Mouse (Mus musculus): Measurements from ENCODE around the gene Hmgb1.
A peak's percentile ranks its signal among the peaks of the same experiment; 100 is the strongest.

Hmgb1 gene

DNA sequence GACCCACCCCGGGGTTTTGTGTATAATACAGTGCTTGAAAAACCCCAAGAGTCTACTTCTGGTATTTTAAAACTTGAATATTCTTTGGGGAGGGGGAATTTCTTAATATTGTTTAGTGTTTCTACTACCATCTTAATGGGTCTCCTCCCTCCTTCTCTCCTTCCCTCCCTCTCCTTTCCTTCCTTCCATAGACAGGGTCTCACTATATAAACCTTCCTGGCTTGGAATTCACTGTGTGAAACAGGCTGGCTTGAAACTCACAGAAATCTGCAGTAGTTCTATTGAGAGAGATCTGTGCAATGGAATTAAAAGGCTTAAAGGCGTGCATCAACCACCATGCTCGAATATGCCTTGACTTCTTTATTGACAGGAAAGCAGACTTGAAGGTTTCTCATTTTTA, 1.5 kb upstream of the Hmgb1 start:
- DNase-seq (ENCODE audit: low spot score in 2 of 2) = no peak

DNA sequence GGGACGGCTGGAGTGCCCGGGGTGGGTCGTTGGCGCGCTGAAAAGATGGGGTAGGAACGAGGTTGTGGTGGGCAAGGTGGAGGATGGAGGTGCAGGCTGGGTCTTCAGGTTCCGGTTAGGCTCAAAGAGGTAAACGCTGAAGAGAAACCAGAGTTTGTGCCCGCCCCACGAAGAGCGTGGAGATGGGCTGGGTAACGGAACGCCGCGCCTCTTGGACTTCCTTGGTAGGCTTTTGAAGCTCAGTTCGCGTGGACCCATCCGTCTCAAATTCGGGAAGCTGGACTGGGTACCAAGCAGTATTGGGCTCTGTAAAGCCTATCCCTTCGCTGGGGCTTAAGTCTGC, 526 bp upstream of the Hmgb1 start:
- DNase-seq (ENCODE audit: low spot score in 2 of 2) = peak; percentile 66 to 70

DNA sequence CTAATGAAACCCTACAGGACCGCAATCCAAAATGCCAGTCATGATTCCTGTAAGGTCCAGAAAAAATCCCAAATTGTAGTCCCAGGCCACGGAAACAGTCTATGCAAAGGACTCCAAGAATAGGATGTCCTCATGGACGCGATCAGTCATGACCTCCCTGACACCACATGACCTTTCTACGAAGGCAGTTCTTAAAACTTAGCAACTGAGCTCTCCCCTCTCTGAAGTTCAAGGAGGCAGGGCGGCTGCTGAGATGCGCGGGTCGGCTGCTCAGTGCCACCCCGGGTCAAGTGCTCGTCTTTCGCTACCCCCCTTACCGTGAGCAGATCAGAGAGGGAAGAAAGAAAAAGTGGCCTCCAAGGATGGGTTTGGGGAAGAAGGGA, 577 bp downstream of the Hmgb1 start:
- no peak for DNase-seq (ENCODE audit: low spot score in 2 of 2)

DNA sequence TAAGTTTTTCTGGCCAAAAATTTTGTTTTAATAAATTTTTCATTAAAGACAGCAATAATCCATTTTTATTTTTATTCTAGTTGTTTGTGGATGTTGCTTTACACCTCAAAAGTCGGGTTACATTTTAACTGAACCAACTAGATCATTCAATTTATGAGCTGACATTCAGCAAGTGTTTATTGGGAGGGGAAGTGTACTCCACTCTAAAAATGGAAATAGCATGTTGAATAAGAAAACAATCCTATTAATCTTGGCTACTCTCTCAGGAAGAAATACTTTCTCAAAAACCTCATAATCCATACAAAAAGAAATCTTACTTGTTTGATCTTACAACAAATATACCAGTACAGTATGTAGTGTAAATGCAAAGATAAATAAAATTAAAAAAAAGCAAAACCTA, 1.2 kb downstream of the Hmgb1 start:
- DNase-seq (ENCODE audit: low spot score in 2 of 2) = no peak

DNA sequence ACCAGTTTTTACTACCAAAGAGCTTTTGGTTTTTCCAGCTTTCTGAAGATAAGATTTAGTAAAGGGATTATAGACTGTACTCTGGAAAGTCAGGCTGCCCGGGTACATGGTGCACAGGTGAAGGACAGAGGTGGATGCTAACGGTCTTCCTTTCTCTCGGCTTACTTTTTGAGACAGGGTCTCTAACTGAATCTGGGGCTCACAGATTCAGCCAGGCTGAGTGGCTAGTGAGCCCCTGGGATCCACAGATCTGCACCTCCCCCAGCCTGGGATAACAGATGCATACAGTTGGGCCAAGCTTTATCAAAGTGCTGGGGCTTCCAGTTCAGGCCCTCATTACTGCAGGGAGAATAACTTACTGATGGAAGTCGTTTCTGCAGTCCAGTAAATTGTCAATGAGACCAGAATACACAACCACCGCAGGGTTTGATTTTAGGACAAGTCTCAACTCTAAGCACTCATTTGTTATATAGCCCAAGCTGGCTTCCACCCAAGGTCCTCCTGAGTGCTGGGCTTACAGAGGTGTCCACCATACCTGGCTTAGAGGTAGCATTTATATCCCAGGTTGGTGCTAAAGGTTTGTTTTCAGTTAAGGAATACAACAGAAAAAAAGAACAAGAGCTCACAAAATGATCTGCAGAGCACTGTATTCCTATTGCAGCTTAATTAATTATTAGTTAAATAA, 2.0 kb downstream of the Hmgb1 start:
- no peak for DNase-seq (ENCODE audit: low spot score in 2 of 2)

DNA sequence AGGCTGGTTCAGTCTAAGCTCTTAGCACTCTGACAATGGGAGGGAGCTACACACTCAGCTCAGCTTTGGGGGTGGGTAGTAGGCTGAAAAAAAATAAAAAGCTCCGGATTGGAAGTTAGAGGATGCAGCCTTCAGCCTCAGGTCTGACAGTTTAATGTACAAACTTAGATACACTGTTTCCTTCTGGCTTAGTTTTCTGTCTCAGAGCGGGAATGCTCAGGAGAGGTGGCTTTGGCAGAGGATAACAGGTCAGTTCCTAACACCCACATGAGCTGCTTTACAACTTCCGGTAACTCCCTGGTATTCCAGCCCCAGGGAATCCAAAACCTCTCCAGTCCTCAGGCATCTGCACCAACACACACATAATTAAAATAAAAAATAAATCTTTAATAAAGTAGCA, 4.5 kb downstream of the Hmgb1 start:
- no peak for DNase-seq (ENCODE audit: low spot score in 2 of 2)

DNA sequence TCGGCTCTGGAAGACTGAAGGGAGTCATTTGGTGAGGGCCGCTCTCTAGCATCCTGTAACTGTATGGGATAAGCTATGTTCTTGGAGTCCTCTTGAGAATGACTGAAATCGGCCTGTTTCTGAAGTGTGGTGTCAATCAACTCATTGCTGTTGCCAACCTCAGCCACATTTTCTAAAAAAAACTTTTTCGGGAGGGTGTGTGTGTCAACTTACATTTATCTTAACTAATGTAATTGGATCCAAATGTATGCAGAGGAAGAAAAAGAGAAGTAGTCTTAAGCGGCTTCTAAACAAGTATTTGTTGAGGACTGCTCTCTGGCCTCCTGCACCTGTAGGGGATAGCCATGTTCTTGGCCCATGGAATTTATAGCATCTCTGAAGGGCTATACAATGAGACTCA, 6.2 kb downstream of the Hmgb1 start:
- no peak for DNase-seq (ENCODE audit: low spot score in 2 of 2)

DNA sequence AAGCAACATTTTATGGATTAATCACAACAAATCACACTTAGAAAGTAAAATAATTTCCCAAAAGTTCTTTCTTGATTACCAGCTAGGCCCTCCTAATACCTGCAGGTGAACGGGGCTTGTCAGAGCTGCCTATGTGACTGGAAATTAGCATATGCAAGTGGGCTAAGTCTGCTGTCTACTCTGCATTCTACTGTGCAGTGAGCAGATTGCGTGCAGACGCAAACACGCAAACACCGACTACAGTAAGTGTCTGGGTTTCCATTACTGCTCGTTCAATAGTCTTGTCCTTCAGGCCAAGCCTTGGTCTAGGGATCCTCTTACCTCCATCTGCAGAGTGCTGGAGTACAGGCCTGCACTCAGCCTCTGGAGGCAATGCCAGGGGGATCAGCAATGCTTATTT, 8.6 kb downstream of the Hmgb1 start:
- DNase-seq (ENCODE audit: low spot score in 2 of 2) = no peak

DNA sequence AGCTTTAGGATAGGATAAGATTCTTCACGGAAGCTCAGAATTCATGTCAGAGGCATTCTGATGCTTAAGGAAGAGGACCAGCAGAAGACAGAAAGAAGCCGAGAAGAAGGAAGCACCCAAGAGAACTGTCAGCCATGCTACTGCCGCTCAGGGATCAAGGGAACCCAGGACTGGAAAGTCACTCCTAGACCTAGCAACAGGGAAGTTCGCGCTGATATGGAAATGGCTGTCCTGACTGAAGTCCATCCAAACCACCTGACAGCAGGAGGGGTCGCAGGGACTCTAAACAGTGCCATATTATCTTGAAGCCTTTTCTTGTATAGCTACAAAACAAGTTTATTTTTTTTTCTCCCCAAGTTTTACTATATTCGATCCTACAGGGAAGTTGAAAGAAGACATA, 9.8 kb downstream of the Hmgb1 start:
- DNase-seq (ENCODE audit: low spot score in 2 of 2) = no peak

DNA sequence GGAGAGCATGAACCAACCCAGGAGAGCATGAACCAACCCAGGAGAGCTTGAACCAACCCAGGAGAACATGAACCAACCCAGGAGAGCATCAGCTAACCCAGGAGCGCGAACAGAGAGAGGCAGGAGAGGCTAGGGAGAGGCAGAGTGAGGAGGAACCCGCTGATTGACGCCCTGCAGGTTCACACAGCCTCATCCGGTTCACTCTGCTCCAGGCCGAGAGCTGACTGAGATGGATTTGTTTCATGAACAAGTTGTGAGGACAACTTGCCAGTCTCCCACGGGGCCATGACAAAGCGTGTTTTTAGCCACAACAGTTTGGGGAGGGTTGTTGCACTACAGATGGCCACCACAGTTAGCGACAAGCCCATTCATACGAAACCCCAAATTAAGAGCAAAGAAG, 12.0 kb downstream of the Hmgb1 start:
- no peak for DNase-seq (ENCODE audit: low spot score in 2 of 2)

DNA sequence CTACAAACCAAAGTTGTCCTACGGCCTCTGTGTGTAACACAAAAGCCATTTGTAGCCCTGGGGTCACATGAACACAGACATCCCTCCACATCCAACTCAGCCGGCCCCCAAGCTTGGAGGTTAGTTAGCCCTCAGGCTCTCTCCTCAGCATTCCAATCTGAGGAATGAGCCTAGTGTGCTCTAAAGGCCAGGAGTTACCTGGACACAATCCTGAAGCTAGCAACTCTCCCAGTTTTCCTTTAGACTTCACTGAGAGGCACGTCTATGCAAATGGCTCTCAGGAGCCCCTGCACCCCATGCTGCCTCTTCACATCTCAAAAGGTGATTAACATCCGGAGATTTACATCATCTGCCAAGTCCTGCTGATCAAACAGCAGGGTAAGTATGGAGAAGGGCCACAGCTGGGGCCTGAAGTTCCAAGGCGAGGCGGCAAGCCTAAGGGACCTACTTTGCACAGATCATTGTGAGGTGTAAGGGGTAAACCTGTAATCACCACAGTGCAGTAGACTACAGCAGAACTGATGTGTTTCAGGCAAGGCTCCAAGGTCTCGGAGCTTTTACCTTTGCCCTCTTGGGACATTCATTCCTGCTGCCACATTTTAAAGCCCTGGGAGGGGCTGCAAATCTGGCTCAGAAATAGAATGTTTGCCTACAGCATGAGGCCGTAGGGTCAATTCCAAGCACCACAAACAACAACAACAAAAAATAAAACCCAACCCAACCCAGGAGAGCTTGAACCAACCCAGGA, 13.3 kb downstream of the Hmgb1 start:
- no peak for DNase-seq (ENCODE audit: low spot score in 2 of 2)

DNA sequence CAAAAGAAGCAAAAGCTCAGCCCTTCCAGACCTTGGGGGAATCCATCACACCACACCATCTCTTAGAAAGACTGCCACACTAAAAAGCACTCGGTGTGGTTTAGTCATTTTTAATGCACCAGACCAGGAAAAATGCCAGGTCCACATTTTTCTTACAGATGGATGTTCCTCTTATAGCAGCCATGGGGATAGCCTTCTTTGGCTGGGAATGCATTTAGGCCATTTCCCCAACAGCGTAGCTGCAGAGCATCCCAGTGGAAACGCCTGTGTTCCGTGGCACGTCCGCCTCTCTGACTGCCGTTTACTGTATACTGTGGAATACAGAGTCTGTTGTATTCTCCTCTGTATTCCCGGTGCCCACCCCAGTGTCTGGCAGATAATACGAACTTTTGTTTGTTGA, 15.5 kb downstream of the Hmgb1 start:
- peak; percentile 48 to 52 for DNase-seq (ENCODE audit: low spot score in 2 of 2)

DNA sequence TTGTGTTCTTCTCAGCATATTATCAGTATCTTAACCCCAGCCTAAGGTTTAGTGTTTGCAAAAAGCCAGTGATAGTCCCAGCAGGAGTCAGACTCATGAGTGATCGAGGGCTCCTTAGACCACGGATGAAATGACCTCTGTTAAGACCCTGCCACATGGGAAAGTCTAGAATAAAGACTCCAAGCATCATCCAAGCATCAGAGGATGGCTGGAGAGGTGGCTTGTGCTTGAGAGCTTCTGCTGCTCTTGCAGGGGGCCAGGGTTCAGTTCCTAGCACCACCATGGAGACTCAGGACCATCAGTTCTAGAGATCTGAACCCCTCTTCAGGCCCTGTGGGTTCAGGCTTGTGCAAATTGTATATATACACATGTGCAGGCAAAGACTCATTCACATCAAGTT, 16.2 kb downstream of the Hmgb1 start:
- DNase-seq (ENCODE audit: low spot score in 2 of 2) = no peak

DNA sequence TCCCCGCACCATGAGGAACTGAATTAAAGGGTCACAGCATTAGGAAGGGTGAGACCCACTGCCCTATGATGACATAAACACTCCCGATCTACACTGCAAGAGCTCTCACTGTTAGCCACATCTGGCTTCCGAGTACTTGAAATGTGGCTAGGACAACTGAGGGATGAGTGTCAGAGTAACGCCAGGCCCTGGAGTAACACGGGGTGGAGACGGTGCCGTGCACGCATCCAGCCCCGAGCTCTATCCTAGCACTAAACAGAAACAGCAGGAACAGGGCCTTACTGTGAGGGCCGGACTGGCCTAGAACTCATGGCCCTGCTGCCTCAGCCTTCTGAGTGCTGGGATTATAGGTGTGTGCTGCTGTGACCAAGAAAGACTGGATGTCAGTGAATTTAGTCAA, 18.3 kb downstream of the Hmgb1 start:
- DNase-seq (ENCODE audit: low spot score in 2 of 2) = no peak

DNA sequence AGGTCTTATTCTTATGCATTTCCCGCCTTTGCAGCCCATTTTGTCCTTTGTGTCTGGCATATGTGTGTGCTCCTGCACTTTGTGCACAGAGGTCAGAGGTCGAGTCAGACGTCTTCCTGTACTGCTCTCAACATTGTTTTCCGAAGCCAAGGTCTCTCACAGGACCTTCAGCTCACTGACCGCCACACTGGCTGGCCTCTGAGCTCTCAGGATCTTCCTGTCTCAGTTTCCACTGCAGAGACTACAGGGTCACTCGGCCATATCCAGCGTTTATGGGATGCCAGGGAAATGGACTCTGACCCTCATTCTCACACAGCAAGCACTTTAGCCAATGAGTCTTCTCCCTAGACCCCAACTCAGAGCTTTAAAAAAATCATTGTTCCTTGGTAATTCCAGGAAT, 19.4 kb downstream of the Hmgb1 start:
- no peak for DNase-seq (ENCODE audit: low spot score in 2 of 2)

DNA sequence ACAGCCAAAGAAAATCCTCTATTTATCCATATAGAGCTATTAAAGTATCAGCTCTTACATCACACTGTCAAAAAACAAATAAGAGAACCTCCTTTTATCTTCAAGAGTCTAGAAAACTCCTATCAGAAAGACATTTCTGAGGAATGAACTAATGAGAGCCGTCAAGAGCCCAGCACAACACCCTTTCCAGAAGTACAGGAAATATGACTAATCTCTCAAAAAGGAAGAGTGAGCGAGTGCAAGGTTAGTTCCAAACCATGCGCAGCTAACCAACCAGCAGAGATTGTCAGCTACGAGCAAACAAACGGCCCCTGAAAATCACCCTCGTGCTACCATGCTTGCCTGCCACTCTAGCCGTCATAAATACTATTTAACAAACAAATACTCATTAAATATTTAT, 21.4 kb downstream of the Hmgb1 start:
- DNase-seq (ENCODE audit: low spot score in 2 of 2) = no peak

DNA sequence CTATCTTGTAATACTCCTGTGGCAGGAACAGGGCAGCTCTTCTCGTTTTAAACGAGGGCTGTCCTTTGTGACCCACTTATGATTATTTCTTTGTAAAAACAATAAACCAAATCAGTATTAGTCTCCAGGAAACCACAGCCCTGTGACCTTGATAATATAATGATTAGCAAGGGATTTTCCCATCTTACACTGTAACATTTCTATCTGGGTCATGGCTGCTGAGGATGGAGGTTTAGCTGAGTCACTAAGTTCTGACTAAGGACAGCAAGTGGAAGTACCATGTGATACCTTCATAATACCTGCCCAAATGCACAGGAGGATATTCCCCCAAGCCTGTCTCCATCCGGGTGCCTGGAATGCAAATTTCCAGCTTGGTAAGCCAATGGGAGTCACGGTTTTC, 23.8 kb downstream of the Hmgb1 start:
- no peak for DNase-seq (ENCODE audit: low spot score in 2 of 2)

DNA sequence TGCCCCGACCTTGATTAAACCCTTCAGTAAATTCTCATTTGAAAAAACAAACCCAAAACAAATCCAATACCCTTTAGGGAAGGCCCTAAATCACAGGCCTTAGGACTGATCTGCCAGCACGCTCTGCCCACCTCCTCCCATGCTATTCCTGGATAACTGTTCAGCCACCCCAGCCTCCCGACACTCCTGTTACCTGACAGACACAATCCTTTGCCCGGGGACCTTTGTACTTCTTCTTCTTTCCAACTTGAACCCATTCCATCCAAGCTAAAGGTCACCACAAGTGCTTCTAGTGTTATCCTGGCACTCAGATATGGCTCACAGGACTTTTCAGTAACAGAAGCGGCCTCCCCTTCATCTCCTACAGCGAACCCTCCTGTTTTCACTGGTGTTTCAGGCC, 25.3 kb downstream of the Hmgb1 start:
- DNase-seq (ENCODE audit: low spot score in 2 of 2) = no peak

DNA sequence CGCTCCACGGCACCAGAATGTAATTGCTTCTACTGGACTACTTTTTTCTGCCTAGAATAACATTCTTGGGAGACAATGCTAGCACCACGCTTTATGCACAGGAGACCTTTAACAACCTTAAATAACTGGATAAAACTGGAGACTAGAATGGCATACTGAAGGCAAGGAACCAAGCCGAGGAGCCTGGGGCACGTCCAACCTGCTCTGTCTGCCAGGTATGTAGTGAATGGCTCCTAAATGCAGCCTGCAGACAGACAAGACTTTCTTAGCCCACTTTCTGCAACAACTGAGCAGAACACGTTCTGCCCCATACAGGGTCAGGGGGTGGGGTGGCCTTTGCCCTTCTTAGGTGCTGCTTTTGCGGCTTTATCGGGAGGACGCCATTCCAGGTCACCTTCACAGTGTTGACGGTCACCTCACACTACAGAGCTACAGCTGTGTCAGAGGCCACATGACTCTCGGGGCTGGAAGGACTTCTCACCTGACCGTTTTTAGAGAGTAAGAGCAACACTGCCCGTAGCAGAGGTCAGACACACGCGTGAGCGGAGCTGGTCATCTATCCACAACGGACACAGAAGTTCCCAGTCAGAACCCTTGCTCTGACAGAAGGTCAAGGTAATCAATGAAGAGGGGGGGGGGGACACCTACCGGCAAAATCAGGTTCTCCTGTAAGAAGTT, 27.3 kb downstream of the Hmgb1 start:
- DNase-seq (ENCODE audit: low spot score in 2 of 2) = no peak

DNA sequence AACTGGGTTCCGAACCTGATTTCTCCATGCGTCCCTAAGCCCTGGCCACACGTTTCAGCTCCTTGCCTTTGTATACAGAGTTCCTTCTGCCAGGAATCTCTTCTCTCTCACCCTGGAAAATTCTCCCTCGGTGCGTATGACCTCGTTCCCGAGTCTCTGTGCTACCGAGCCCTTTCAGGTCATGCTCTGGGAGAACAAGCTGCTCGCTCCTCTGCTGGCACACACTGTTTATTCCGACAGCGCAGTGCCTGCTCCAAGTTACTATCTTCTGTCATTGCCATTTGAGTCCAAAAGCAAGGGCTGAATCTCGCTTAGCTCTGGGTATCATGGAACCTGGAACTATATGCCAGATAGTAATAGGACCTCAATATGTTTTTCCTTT, 31.5 kb downstream of the Hmgb1 start:
- DNase-seq (ENCODE audit: low spot score in 2 of 2) = no peak

DNA sequence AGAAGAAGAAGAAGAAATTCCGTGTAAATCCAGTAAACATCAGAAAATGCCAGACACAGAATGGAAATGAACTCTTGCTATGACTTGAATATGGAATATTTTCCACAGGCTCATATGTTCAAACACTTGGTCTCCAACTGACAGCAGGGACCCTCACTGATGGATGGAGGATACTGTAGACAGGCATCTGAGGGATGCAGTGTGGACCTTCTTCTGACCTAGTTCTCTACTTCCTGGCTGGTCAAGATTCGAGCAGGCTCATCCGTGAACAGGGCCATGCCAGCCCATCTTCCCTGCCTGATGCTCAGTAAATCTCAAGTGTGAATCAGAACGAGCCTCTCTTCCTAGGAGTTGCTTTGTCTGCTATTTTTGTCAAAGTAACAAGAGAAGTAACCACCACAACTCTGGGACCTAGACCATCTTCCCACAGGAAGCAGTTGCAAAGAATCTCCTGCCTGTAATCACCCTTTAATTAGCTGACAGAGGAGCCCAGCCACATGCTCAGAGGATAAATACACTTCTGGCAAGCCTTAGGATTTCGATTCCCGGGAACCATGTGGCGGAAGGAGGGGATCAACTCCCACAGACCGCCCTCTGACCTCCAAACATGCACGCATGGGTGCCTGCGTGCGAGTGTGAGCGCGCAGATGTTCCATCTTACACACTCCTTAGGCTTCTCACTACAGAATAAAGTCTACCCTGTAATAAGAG, 32.1 kb downstream of the Hmgb1 start:
- no peak for DNase-seq (ENCODE audit: low spot score in 2 of 2)

DNA sequence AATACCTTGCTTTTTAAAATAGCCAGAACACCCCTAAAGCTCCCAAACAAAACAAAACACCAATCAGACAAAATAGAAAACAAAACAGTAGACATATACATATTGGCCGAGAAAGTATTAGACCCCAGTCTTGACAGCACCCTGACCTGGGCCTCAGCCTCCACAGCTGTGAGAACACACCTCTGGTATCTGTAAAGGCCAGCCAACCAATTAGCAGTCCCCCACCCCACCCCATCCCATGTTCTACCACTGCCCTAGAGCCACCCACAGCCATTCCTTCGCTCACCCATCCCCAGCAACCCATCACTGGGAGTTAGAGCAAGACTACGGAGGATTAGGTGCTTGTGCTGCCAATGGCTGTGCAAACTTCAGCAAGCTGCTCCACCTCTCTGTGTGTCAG, 33.4 kb downstream of the Hmgb1 start:
- DNase-seq (ENCODE audit: low spot score in 2 of 2) = no peak

All from right cerebral cortex, postnatal 10 days (tissue).